Mouse (Mus musculus): ENCODE data around the gene Asf1b.
A peak's percentile ranks its signal among the peaks of the same experiment; 100 is the strongest.

Gene Asf1b

GRCm38 (mm10) chr8:83955106-83955957, at the start of gene Asf1b, which contains the start of gene Gm10644:
Gene Asf1b, plus strand, starts transcription at chr8:83955507.
Gene Gm10644, minus strand, starts transcription at chr8:83955205.
- DNase-seq (ENCODE audit: low read depth, low spot score), result peak; percentile 99

- no peak for DNase-seq (ENCODE audit: low read depth, low spot score)
These were observed 46.7 kb upstream of the Asf1b start for GRCm38 (mm10) chr8:83908583-83908982.

GRCm38 (mm10) chr8:83909311-83909710, 46.0 kb upstream of the Asf1b start:
- DNase-seq (ENCODE audit: low read depth, low spot score), result no peak

DNA sequence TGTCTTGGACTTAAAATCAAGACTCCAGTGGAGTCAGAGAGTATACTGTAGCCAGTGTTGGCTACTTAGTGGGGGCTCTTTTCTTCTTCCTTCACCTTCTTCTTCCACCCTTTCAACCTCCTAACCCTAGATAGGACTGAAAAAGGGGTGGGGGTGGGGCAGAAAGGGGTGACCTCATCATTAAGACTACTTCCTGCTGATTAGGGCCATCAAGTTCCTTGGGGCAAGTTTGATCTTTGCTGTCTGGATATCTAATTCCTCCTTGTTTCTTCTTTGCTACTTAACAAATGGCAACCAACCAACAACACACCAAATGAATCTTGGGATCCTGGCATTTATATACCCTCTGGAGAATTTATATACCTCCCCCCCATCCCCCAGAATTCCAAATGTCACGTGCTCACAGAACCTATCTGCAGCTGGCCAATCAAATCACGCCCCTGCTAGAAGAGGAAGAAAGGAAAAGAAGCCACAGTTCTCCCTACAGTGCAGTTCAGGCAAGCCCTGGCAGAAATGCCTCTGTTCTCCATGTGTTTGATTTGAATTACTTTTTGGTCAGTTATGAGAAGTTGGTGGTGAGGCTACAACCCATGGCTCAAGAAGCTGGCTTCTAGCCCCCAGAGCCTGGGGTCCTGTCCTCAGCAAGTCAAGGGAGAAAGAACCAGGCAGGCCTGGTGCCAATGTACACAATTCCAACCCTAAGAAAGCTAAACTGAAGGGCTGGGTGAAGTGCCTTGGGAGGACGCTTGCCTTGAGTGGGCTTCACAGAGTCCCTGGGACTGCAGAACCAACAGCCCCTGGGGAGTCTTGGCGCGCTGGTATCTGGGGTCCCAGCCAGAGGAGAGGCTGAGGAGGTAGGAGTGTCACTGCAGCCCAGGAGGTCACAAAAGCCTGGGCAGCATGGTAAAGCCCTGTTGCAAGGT, 43.2 kb upstream of the Asf1b start:
- DNase-seq (ENCODE audit: low read depth, low spot score), result no peak

DNA sequence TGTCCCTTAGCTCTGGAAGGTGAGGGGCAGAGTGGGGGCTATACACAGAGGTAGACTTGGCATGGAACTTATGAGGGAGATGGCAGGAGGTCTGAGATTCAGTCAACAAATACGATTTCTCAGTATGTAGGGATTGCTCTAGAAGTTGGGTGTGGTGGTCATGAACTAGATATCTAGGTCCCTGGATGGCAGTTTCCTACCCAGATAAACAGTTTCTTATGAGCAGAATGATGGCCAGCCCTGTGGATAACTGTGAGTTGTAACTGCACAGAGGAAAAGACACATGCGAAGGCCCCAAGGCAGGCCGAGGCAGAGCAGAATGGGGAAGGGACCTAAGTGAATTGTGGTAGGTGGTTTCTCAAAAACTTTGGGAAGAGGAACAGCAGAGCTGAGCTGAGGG, 41.1 kb upstream of the Asf1b start:
- no peak for DNase-seq (ENCODE audit: low read depth, low spot score)

DNA sequence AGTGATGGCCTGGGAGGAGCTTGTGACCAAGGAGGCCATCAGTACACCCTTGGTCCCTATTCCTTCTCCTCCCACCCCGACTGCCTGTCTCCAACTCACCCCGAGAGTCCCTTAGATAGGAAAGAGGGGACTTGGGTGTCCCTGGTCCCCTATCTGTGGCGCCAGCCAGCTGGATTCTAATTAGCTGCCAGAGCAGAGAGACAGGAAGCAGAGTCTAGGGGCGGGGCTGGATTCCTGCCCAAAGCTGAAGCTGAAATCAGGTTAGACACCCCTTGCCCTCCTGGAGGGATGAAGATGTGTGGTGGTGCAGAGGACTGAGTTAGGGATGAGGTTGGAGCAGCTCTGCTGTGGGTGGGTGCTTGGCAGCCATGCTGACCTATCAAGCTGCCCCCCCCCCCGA, 40.4 kb upstream of the Asf1b start:
- DNase-seq (ENCODE audit: low read depth, low spot score), result no peak

- no peak for DNase-seq (ENCODE audit: low read depth, low spot score)
These were observed 39.3 kb upstream of the Asf1b start for GRCm38 (mm10) chr8:83916015-83916414.

DNA sequence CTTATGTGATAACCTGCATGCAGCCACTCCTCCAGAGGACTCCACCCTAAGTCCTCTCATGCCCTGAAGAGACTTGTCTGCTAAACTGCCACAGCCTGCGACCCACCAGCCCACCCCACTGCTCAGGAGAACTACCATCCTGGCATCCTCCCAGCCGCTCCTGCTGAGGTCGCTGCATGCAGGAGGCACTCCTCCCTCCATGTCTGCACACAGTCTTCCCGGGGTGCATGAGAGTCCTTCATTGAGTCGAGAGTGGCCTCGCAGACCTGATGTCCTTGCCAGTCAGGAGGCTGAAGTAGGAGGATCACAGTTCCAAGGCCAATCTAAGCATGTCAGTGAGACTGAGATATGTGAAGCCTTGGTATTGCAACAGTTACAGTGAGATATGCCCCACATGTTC, 37.7 kb upstream of the Asf1b start:
- no peak for DNase-seq (ENCODE audit: low read depth, low spot score)

DNA sequence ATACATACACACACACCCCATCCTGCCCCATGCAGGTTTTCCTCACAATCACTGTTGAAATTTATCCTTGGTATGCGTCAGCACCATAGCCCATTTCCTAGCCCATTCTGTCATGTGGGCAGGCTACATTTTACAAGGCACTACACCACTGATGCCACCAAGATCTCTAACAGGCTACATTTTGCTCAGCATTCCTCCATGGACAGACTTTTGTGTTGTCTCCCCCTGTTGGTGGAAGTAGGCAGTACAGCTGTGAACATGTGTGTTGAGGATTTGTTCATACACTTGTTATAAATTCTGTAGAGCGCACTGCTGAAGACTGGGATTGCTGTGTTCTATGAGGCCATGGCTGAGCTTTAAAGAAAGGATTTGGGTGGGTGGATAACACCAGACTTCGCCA, 33.7 kb upstream of the Asf1b start:
- peak; percentile 86 for DNase-seq (ENCODE audit: low read depth, low spot score)

- no peak for DNase-seq (ENCODE audit: low read depth, low spot score)
These were observed 32.6 kb upstream of the Asf1b start for GRCm38 (mm10) chr8:83922727-83923126.

- DNase-seq (ENCODE audit: low read depth, low spot score), result no peak
These were observed 30.7 kb upstream of the Asf1b start for GRCm38 (mm10) chr8:83924585-83924984.

- DNase-seq (ENCODE audit: low read depth, low spot score), result no peak
These were observed 29.0 kb upstream of the Asf1b start for GRCm38 (mm10) chr8:83926266-83926665.

DNA sequence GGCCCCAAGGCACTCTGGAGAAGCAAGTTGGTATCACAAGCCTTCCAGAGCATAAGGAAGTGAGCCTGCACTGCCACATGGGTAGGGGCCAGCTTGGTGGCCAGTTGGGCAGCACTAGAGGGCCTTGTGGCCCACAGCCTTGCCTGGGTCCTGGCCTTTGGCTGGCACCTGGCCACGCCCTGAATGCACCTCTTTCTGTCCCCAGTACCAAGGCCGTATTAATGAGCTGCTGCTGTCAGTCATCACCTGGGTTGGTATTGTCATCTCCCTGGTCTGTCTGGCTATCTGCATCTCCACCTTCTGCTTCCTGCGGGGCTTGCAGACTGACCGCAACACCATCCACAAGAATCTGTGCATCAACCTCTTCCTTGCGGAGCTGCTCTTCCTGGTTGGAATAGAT, 21.1 kb upstream of the Asf1b start:
- no peak for DNase-seq (ENCODE audit: low read depth, low spot score)

DNA sequence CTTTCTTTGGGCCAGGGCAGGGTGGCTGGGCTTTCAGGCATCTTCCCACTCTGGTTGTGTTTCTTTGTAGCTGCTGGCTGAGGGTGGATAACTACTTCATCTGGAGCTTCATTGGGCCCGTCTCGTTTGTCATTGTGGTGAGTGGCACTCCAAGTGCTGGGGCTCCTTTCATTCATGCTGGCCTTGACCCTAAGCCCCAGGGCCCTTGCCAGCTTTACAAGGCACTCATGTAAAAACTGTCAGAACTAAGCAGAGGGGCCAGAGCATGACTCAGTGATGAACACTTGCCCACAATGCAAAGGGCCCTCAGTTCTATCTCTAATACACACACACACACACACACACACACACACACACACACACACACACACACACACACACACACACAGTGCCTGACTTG, 20.3 kb upstream of the Asf1b start:
- DNase-seq (ENCODE audit: low read depth, low spot score), result no peak

GRCm38 (mm10) chr8:83935435-83935834, 19.9 kb upstream of the Asf1b start:
- DNase-seq (ENCODE audit: low read depth, low spot score), result no peak

DNA sequence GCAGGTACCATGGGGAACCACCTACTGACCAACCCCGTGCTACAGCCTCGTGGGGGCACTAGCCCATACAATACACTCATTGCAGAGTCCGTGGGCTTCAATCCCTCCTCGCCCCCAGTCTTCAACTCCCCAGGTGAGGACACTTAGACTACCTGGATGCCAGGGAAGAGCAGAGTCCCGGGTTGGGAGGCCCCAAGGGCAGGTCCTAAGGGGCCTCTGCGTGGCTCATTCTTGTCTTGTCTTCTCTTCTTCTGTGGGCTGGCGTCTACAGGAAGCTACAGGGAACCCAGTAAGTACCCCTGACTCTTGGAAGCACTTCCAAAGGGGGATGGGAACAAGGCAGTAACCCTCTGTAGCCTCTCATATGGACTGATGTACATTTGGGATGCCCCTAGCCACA, 17.7 kb upstream of the Asf1b start:
- no peak for DNase-seq (ENCODE audit: low read depth, low spot score)

DNA sequence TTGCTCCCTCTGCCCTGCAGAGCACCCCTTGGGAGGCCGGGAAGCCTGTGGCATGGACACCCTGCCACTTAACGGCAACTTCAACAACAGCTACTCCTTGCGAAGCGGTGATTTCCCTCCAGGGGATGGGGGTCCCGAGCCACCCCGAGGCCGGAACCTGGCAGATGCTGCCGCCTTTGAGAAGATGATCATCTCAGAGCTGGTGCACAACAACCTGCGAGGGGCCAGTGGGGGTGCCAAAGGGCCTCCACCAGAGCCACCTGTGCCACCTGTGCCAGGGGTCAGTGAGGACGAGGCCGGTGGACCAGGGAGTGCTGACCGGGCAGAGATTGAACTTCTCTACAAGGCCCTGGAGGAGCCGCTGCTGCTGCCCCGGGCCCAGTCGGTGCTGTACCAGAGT, 17.0 kb upstream of the Asf1b start:
- DNase-seq (ENCODE audit: low read depth, low spot score), result no peak

DNA sequence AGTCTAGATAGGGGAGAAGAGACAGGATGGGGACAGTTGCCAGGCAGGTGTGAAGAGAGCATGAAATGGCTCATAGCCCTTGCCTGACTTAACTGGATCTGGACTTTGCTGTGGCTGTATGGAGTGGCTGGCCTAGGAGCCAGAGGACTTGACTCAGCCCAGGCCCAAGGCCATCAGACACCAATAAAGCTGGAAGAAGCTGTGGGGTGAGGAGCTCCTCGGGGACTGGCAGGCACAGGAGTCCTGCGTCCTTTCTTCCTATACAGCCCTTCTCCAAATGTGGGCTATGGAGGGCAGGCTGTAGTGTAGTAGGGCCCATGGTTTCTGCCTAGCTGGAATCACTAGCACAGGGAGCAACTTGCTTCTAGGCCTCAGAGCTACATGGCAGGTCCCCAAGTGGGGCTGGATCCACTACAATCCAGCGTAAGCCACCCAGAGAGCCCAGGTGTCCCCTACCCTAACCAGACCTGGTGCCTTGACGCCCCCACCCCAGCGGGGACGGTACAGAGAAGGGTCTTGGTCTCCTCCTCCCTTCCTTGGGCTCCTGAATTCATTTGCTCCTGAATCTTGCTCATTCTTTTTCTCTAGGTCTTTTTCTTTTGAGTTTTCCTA, 14.1 kb upstream of the Asf1b start:
- no peak for DNase-seq (ENCODE audit: low read depth, low spot score)

GRCm38 (mm10) chr8:83942446-83942845, 12.9 kb upstream of the Asf1b start:
- DNase-seq (ENCODE audit: low read depth, low spot score), result no peak

DNA sequence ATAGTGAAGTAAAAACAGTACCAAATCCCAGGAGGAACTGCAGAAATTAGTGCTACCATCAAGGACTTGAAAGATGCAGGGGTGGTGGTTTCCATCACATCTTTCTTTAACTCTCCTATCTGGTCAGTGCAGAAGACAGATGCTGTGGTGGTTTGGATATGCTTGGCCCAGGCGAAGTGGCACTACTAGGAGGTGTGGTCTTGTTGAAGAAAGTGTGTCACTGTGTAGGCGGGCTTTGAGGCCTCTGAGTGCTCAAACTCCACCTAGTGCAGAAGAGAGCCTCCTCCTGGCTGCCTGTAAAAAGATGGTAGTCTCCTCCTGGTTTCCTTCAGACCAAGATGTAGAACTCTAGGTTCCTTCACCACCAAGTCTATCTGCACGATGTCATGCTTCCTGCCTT, 9.8 kb upstream of the Asf1b start:
- DNase-seq (ENCODE audit: low read depth, low spot score), result peak; percentile 32

DNA sequence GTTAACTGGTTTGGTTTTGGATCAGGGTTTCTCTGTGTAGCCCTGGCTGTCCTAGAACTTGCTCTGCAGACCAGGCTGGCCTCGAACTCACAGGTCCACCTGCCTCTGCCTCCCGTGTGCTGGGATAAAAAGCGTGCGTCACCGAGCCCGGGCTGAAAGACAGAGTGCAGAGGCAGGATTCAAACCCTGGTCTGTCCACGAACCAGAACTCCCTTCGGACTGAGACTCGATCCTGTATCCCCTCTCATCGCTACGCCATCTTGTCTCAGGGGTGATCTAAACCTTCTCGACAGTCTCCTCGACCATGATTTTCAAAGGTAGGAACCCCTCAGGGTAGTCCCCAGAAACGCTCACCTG, 580 bp upstream of the Asf1b start:
- DNase-seq (ENCODE audit: low read depth, low spot score), result no peak

DNA sequence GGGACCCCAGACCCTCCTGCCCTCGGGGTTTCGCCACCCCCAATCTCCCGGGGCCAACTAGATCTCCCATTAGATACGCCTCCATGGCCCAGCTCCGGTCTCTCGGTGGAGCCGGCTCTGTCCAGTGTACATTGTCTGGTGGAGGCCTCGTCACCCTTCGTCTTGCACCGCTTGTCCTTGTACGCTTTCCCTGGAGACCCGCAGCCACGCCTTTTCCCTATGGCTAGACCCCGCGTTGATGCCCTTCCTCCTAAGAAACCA, 581 bp downstream of the Asf1b start:
- no peak for DNase-seq (ENCODE audit: low read depth, low spot score)

- DNase-seq (ENCODE audit: low read depth, low spot score), result peak; percentile 69
These were observed 1.5 kb downstream of the Asf1b start for GRCm38 (mm10) chr8:83956789-83957188.

All from CD4-positive, CD25-positive, alpha-beta regulatory T cell, adult 2 months (primary cell).